Mouse (Mus musculus) T-cell, adult 2 months (primary cell): Measurements from ENCODE around the gene Csmd2.

ENCODE experiments used
- DNase-seq: peaks from one replicate; pipeline ENCODE4 v3.0.0; 2022; ENCODE audit warnings: low spot score

Gene Csmd2

GRCm38 (mm10) chr4:128340457-128340856 lies 352.8 kb downstream of the Csmd2 start:
- no peak for DNase-seq

GRCm38 (mm10) chr4:128341315-128341714 lies 353.7 kb downstream of the Csmd2 start:
- DNase-seq = no peak

- no peak for DNase-seq
Measured at GRCm38 (mm10) chr4:128342208-128342607, 354.6 kb downstream of the Csmd2 start.

GRCm38 (mm10) chr4:128358751-128359150 lies 371.1 kb downstream of the Csmd2 start:
- DNase-seq = no peak

- no peak for DNase-seq
Measured at GRCm38 (mm10) chr4:128365851-128366250, 378.2 kb downstream of the Csmd2 start.

GRCm38 (mm10) chr4:128368088-128368487 lies 380.4 kb downstream of the Csmd2 start:
- no peak for DNase-seq

GRCm38 (mm10) chr4:128371766-128372165 lies 384.1 kb downstream of the Csmd2 start:
- DNase-seq = no peak

GRCm38 (mm10) chr4:128373196-128373595 lies 385.5 kb downstream of the Csmd2 start:
- no peak for DNase-seq

- no peak for DNase-seq
Measured at GRCm38 (mm10) chr4:128374051-128374450, 386.4 kb downstream of the Csmd2 start.

GRCm38 (mm10) chr4:128378946-128379345 lies 391.3 kb downstream of the Csmd2 start:
- no peak for DNase-seq

GRCm38 (mm10) chr4:128381331-128381730 lies 393.7 kb downstream of the Csmd2 start:
- DNase-seq = no peak

GRCm38 (mm10) chr4:128383800-128384199 lies 396.1 kb downstream of the Csmd2 start:
- DNase-seq = no peak

- no peak for DNase-seq
Measured at GRCm38 (mm10) chr4:128391484-128391883, 403.8 kb downstream of the Csmd2 start.

GRCm38 (mm10) chr4:128392279-128392678 lies 404.6 kb downstream of the Csmd2 start:
- no peak for DNase-seq

GRCm38 (mm10) chr4:128393864-128394263 lies 406.2 kb downstream of the Csmd2 start:
- no peak for DNase-seq

GRCm38 (mm10) chr4:128396616-128397015 lies 409.0 kb downstream of the Csmd2 start:
- DNase-seq = no peak

- DNase-seq = no peak
Measured at GRCm38 (mm10) chr4:128397804-128398203, 410.1 kb downstream of the Csmd2 start.

- DNase-seq = no peak
Measured at GRCm38 (mm10) chr4:128398948-128399347, 411.3 kb downstream of the Csmd2 start.

GRCm38 (mm10) chr4:128400016-128400415 lies 412.4 kb downstream of the Csmd2 start:
- no peak for DNase-seq

GRCm38 (mm10) chr4:128401591-128401990 lies 413.9 kb downstream of the Csmd2 start:
- DNase-seq = no peak

- DNase-seq = no peak
Measured at GRCm38 (mm10) chr4:128402706-128403105, 415.0 kb downstream of the Csmd2 start.

- DNase-seq = no peak
Measured at GRCm38 (mm10) chr4:128405576-128405975, 417.9 kb downstream of the Csmd2 start.

- no peak for DNase-seq
Measured at GRCm38 (mm10) chr4:128407084-128407845, 419.6 kb downstream of the Csmd2 start.
